Mouse (Mus musculus) thymus, adult 2 months (tissue): ENCODE results near the gene Arhgef28. TPM values are rescaled to one million over a fixed set of nuclear protein-coding genes. Genes with fewer than 3 reads are reported as not detected.

Source experiments
- DNase-seq: peaks from one replicate; pipeline ENCODE4 v3.0.0; 2021
- H3K27ac ChIP-seq: fragments of 200-500 bp; 2 replicates; pipeline ENCODE4 v1.5.1; 2012; ENCODE audit warnings: low read length, control low read depth; ENCODE audit not compliant: control insufficient read depth, insufficient read depth
- H3K27me3 ChIP-seq: fragments of 200-500 bp; 2 replicates; pipeline ENCODE4 v1.6.1; 2012; ENCODE audit warnings: mild to moderate bottlenecking, low read length, moderate library complexity, mixed read lengths; ENCODE audit not compliant: control insufficient read depth, insufficient read depth
- H3K36me3 ChIP-seq: fragments of 200-500 bp; 2 replicates; pipeline ENCODE4 v1.6.1; 2012; ENCODE audit warnings: mild to moderate bottlenecking, low read length, moderate library complexity; ENCODE audit not compliant: control insufficient read depth, insufficient read depth
- H3K4me1 ChIP-seq: fragments of 200-500 bp; replicated peaks from 2 replicates; pipeline ENCODE4 v1.6.1; 2012; ENCODE audit warnings: low read length; ENCODE audit not compliant: control insufficient read depth, insufficient read depth
- H3K4me3 ChIP-seq: fragments of 200-500 bp; 2 replicates; pipeline ENCODE4 v1.5.1; 2012; ENCODE audit warnings: mild to moderate bottlenecking, low read length, control low read depth, moderate library complexity; ENCODE audit not compliant: control insufficient read depth, insufficient read depth
- CTCF ChIP-seq: fragments of 200-500 bp; IDR thresholded peaks from 2 replicates; pipeline ENCODE4 v1.5.1; 2012; ENCODE audit warnings: mild to moderate bottlenecking, control low read depth, low read length, moderate library complexity, borderline replicate concordance; ENCODE audit not compliant: control insufficient read depth, poor library complexity, insufficient read depth; ENCODE audit errors: extremely low read depth
- POLR2A ChIP-seq: fragments of 200-500 bp; IDR thresholded peaks from 2 replicates; pipeline ENCODE4 v1.6.1; 2012; ENCODE audit warnings: mild to moderate bottlenecking, low read length, control low read depth, moderate library complexity; ENCODE audit not compliant: control insufficient read depth, poor library complexity, insufficient read depth; ENCODE audit errors: extremely low read depth
- WGBS: fragments of 180-500 bp; shearing (Covaris S2); methylation state at CpG from one replicate; pipeline ENCODE4 v1.1.7; 2018; 5-methylcytosine and 5-hydroxymethylcytosine counted together
- polyA plus RNA-seq: library from polyadenylated mRNA; depleted of rRNA; stranded (reverse); fragments of >200 nt; gene quantifications from 2 replicates; pipeline ENCODE4 v1.2.3, GENCODE M21; 2012

Arhgef28 gene
- polyA plus RNA-seq, 1 experiment, result 2.0 TPM

- WGBS, result 53% methylated on average over 14 of the region's 14 CpGs
- no peak overlapping the region for H3K27ac ChIP-seq
- no peak for TF ChIP-seq CTCF
- TF ChIP-seq POLR2A, result no peak
These were observed 278.7 kb downstream of the Arhgef28 start for GRCm38 (mm10) chr13:97927376-97928134.

GRCm38 (mm10) chr13:97926371-97926770, 279.9 kb downstream of the Arhgef28 start:
- Histone ChIP-seq H3K27me3 (no peaks in the 10 kb centered on the region), H3K4me3 (no peak overlapping the region), H3K36me3 (no peaks in the 10 kb centered on the region), H3K4me1 (no peaks in the 10 kb centered on the region), H3K27ac (no peak overlapping the region)
- no peak for DNase-seq
- TF ChIP-seq POLR2A (no peak), CTCF (no peak)
- WGBS, result 93% methylated on average over 10 of the region's 10 CpGs

More at GRCm38 (mm10) chr13:97927376-97928134, 278.7 kb downstream of the Arhgef28 start:
- Histone ChIP-seq H3K27me3 (no peaks in the 10 kb centered on the region), H3K4me3 (no peak overlapping the region), H3K4me1 (no peaks in the 10 kb centered on the region), H3K36me3 (no peaks in the 10 kb centered on the region)
- DNase-seq, result no peak

- Histone ChIP-seq H3K27me3 (no peaks in the 10 kb centered on the region), H3K27ac (no peak overlapping the region), H3K4me3 (no peak overlapping the region), H3K4me1 (no peaks in the 10 kb centered on the region), H3K36me3 (no peaks in the 10 kb centered on the region)
- WGBS, result 80% methylated on average over 5 of the region's 5 CpGs
- DNase-seq, result no peak
- TF ChIP-seq POLR2A (no peak), CTCF (no peak)
These were observed 283.2 kb downstream of the Arhgef28 start for GRCm38 (mm10) chr13:97923009-97923408.

GRCm38 (mm10) chr13:97919590-97919989, 286.6 kb downstream of the Arhgef28 start:
- no peaks in the 10 kb centered on the region for H3K27me3 ChIP-seq
- TF ChIP-seq POLR2A (no peak), CTCF (no peak)
- no peak overlapping the region for H3K27ac ChIP-seq
- 89% methylated on average over 8 of the region's 8 CpGs for WGBS
- no peaks in the 10 kb centered on the region for H3K4me1 ChIP-seq
- no peak for DNase-seq
- H3K36me3 ChIP-seq, result no peaks in the 10 kb centered on the region
- no peak overlapping the region for H3K4me3 ChIP-seq

GRCm38 (mm10) chr13:97918117-97918900, 287.9 kb downstream of the Arhgef28 start:
- no peak overlapping the region for H3K4me3 ChIP-seq
- TF ChIP-seq CTCF (no peak), POLR2A (no peak)

GRCm38 (mm10) chr13:97911013-97911412, 295.2 kb downstream of the Arhgef28 start:
- Histone ChIP-seq H3K27ac (no peak overlapping the region), H3K27me3 (no peaks in the 10 kb centered on the region), H3K36me3 (no peaks in the 10 kb centered on the region), H3K4me1 (0 out of 2 replicates have a peak, but pooled peaks cover 2% of the 10 kb centered on the region), H3K4me3 (no peak overlapping the region)
- DNase-seq, result no peak
- TF ChIP-seq POLR2A (no peak), CTCF (no peak)
- 85% methylated on average over 10 of the region's 10 CpGs for WGBS

More at GRCm38 (mm10) chr13:97918117-97918900, 287.9 kb downstream of the Arhgef28 start:
- no peaks in the 10 kb centered on the region for H3K36me3 ChIP-seq
- no peak for DNase-seq
- H3K27me3 ChIP-seq, result no peaks in the 10 kb centered on the region
- no peaks in the 10 kb centered on the region for H3K4me1 ChIP-seq
- WGBS, result 88% methylated on average over 12 of the region's 12 CpGs
- no peak overlapping the region for H3K27ac ChIP-seq
